Mouse (Mus musculus) midbrain, embryonic 13.5 days (tissue): ENCODE data around the gene Timp2. TPM values are rescaled to one million over a fixed set of nuclear protein-coding genes. Genes with fewer than 3 reads are reported as not detected.

Source experiments
- ATAC-seq: fragments of 200-750 bp; cut with Nextera tagmentation; 2 replicates; pipeline ENCODE4 v1.8.0; 2017; ENCODE audit warnings: mild to moderate bottlenecking, moderate TSS enrichment, moderate library complexity
- H3K27ac ChIP-seq: fragments of 300-500 bp; sonication (generic); 2 replicates; pipeline ENCODE4 v1.5.1; 2015; ENCODE audit warnings: inconsistent platforms, mild to moderate bottlenecking, moderate library complexity
- H3K27me3 ChIP-seq: fragments of 300-500 bp; sonication (generic); 2 replicates; pipeline ENCODE4 v1.6.1; 2015; ENCODE audit warnings: mild to moderate bottlenecking, inconsistent platforms
- H3K36me3 ChIP-seq: fragments of 300-500 bp; sonication (generic); 2 replicates; pipeline ENCODE4 v1.6.1; 2015; ENCODE audit warnings: mild to moderate bottlenecking, inconsistent platforms
- H3K4me1 ChIP-seq: fragments of 300-500 bp; sonication (generic); replicated peaks from 2 replicates; pipeline ENCODE4 v1.6.1; 2015; ENCODE audit warnings: inconsistent platforms
- H3K4me2 ChIP-seq: fragments of 300-500 bp; sonication (generic); replicated peaks from 2 replicates; pipeline ENCODE4 v1.6.1; 2015; ENCODE audit warnings: moderate library complexity, mild to moderate bottlenecking, inconsistent platforms
- H3K4me3 ChIP-seq: fragments of 300-500 bp; sonication (generic); replicated peaks from 2 replicates; pipeline ENCODE4 v1.5.1; 2015; ENCODE audit warnings: mild to moderate bottlenecking, inconsistent platforms
- H3K9ac ChIP-seq: fragments of 300-500 bp; sonication (generic); replicated peaks from 2 replicates; pipeline ENCODE4 v1.6.1; 2015; ENCODE audit warnings: mild to moderate bottlenecking, inconsistent platforms
- H3K9me3 ChIP-seq: fragments of 300-500 bp; sonication (generic); 2 replicates; pipeline ENCODE4 v1.6.1; 2016; ENCODE audit warnings: mild to moderate bottlenecking, inconsistent platforms
- WGBS: fragments of 180-500 bp; shearing (Covaris S2); methylation state at CpG from one replicate; pipeline ENCODE4 v1.1.7; 2015; 5-methylcytosine and 5-hydroxymethylcytosine counted together
- polyA plus RNA-seq: library from polyadenylated mRNA; unstranded; fragments of >200 nt; fragmentation: Nextera tagmentation; extraction: Ambion mirVana; gene quantifications from 2 replicates; pipeline ENCODE4 v1.2.1, GENCODE M21; 2015

The Timp2 gene
- polyA plus RNA-seq, 1 experiment from 2014 or later: 42.2 TPM

- no peak overlapping the region for H3K9ac ChIP-seq
- no peaks in the 10 kb centered on the region for H3K4me1 ChIP-seq
- no peak overlapping the region for H3K27ac ChIP-seq
- ATAC-seq: no peak
- H3K4me3 ChIP-seq: no peak overlapping the region
- no peaks in the 10 kb centered on the region for H3K9me3 ChIP-seq
- no peak overlapping the region for H3K4me2 ChIP-seq
- 90% methylated on average over 3 of the region's 3 CpGs for WGBS
- H3K27me3 ChIP-seq: no peaks in the 10 kb centered on the region
- peaks cover 99% of the 10 kb centered on the region for H3K36me3 ChIP-seq
Measured at GRCm38 (mm10) chr11:118280218-118280617, 75.3 kb downstream of the Timp2 start.

- WGBS: 93% methylated on average over 7 of the region's 7 CpGs
- no peak overlapping the region for H3K4me2 ChIP-seq
- H3K27ac ChIP-seq: no peak overlapping the region
- no peaks in the 10 kb centered on the region for H3K27me3 ChIP-seq
- no peak overlapping the region for H3K9ac ChIP-seq
- no peak overlapping the region for H3K4me3 ChIP-seq
- no peaks in the 10 kb centered on the region for H3K9me3 ChIP-seq
- no peaks in the 10 kb centered on the region for H3K4me1 ChIP-seq
- H3K36me3 ChIP-seq: peaks cover 100% of the 10 kb centered on the region
- ATAC-seq: no peak
Measured at GRCm38 (mm10) chr11:118276328-118276727, 79.2 kb downstream of the Timp2 start.

- H3K9ac ChIP-seq: no peak overlapping the region
- no peak overlapping the region for H3K27ac ChIP-seq
- no peak overlapping the region for H3K4me2 ChIP-seq
- peaks cover 98% of the 10 kb centered on the region for H3K36me3 ChIP-seq
- H3K9me3 ChIP-seq: no peaks in the 10 kb centered on the region
- H3K4me3 ChIP-seq: no peak overlapping the region
- ATAC-seq: no peak
- no peaks in the 10 kb centered on the region for H3K27me3 ChIP-seq
- WGBS: 97% methylated on average over 9 of the region's 9 CpGs
- H3K4me1 ChIP-seq: no peaks in the 10 kb centered on the region
Measured at GRCm38 (mm10) chr11:118275092-118275491, 80.4 kb downstream of the Timp2 start.

DNA sequence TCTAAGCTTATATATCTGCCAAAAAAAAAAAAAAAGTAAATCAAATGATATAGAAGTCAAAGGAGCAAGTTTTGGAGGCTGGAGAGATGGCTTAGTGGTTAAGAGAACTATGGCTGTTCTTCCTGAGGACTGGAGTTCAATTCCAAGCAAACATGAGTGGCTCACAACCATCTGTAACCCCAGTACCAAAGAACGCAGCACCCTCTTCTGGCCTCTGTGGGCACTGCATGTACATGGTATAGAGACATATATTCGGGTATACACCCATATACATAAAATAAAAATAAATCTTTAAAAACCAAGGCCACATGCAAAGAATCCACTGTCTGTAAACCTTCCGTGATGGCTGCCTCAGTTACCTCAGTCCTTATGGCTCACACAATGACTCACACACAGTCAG is 85.7 kb downstream of the Timp2 start:
- Histone ChIP-seq H3K9ac (no peak overlapping the region), H3K4me1 (no peaks in the 10 kb centered on the region), H3K36me3 (peaks cover 97% of the 10 kb centered on the region), H3K27me3 (no peaks in the 10 kb centered on the region), H3K4me3 (no peak overlapping the region), H3K4me2 (no peak overlapping the region), H3K9me3 (no peaks in the 10 kb centered on the region), H3K27ac (no peak overlapping the region)
- WGBS: 95% methylated on average over 3 of the region's 3 CpGs
- no peak for ATAC-seq

GRCm38 (mm10) chr11:118266666-118267046 is 88.9 kb downstream of the Timp2 start:
- H3K4me3 ChIP-seq: no peak overlapping the region
- H3K4me1 ChIP-seq: no peaks in the 10 kb centered on the region
- no peak for ATAC-seq
- 93% methylated on average over 7 of the region's 7 CpGs for WGBS
- H3K36me3 ChIP-seq: peaks cover 97% of the 10 kb centered on the region
- no peaks in the 10 kb centered on the region for H3K9me3 ChIP-seq
- no peak overlapping the region for H3K27ac ChIP-seq
- no peaks in the 10 kb centered on the region for H3K27me3 ChIP-seq
- H3K4me2 ChIP-seq: no peak overlapping the region
- no peak overlapping the region for H3K9ac ChIP-seq

DNA sequence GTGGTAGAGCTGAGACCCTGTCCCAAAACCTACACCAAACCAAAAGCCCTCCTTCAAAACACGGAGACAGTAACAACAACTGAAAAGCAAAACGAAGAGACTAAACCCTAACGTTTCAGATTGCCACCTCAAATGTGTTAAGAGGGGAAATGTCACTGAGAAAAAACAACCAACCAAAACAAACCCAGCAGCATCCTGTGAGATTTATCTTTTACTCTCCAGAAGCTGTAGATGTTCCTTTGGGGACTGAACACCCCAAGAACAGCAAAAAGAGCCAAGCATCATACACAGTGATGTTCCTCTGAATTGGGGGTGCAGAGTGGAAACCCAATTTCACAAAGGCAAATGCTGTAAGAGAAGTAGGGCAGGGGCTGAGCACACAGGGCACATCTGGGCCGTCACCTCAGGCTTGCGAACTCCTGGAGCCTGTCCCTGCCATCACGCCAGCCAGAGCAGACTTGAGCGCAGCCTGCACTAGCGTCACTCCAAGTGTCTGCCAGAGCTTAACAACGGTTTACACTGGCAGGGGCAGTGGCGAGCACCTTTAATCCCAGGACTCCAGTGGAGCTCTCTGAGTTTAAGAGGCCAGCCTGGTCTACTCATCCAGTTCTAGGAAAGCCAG is 89.4 kb downstream of the Timp2 start:
- 92% methylated on average over 10 of the region's 10 CpGs for WGBS

GRCm38 (mm10) chr11:118265621-118266020 is 89.9 kb downstream of the Timp2 start:
- ATAC-seq: no peak
- Histone ChIP-seq H3K36me3 (peaks cover 98% of the 10 kb centered on the region), H3K9me3 (no peaks in the 10 kb centered on the region), H3K4me1 (no peaks in the 10 kb centered on the region), H3K4me3 (no peak overlapping the region), H3K9ac (no peak overlapping the region), H3K27ac (no peak overlapping the region), H3K27me3 (no peaks in the 10 kb centered on the region), H3K4me2 (no peak overlapping the region)
- WGBS: 94% methylated on average over 11 of the region's 11 CpGs

More for the DNA sequence above, 89.4 kb downstream of the Timp2 start:
- Histone ChIP-seq H3K4me2 (no peak overlapping the region), H3K4me3 (no peak overlapping the region), H3K9ac (no peak overlapping the region), H3K4me1 (no peaks in the 10 kb centered on the region), H3K9me3 (no peaks in the 10 kb centered on the region), H3K27ac (no peak overlapping the region), H3K36me3 (peaks cover 97% of the 10 kb centered on the region), H3K27me3 (no peaks in the 10 kb centered on the region)
- ATAC-seq: no peak

GRCm38 (mm10) chr11:118263146-118263545 is 92.4 kb downstream of the Timp2 start:
- H3K36me3 ChIP-seq: peaks cover 99% of the 10 kb centered on the region
- H3K27ac ChIP-seq: peak overlapping the region; percentile 30
- 77% methylated on average over 5 of the region's 5 CpGs for WGBS
- H3K4me1 ChIP-seq: no peaks in the 10 kb centered on the region
- no peak overlapping the region for H3K4me3 ChIP-seq
- H3K4me2 ChIP-seq: no peak overlapping the region
- ATAC-seq: no peak
- H3K9me3 ChIP-seq: no peaks in the 10 kb centered on the region
- H3K9ac ChIP-seq: no peak overlapping the region
- H3K27me3 ChIP-seq: no peaks in the 10 kb centered on the region

- Histone ChIP-seq H3K9me3 (no peaks in the 10 kb centered on the region), H3K27me3 (no peaks in the 10 kb centered on the region), H3K36me3 (peaks cover 88% of the 10 kb centered on the region), H3K4me2 (no peak overlapping the region), H3K27ac (no peak overlapping the region), H3K4me1 (no peaks in the 10 kb centered on the region), H3K9ac (no peak overlapping the region), H3K4me3 (no peak overlapping the region)
- WGBS: 95% methylated on average over 8 of the region's 8 CpGs
- no peak for ATAC-seq
Measured at GRCm38 (mm10) chr11:118260081-118260480, 95.5 kb downstream of the Timp2 start.

GRCm38 (mm10) chr11:118259580-118259979 is 96.0 kb downstream of the Timp2 start:
- 97% methylated on average over 8 of the region's 8 CpGs for WGBS
- peaks cover 82% of the 10 kb centered on the region for H3K36me3 ChIP-seq

GRCm38 (mm10) chr11:118256371-118256770 is 99.2 kb downstream of the Timp2 start:
- WGBS: 89% methylated on average over 7 of the region's 7 CpGs
- H3K9ac ChIP-seq: no peak overlapping the region
- H3K27me3 ChIP-seq: no peaks in the 10 kb centered on the region
- H3K36me3 ChIP-seq: peaks cover 50% of the 10 kb centered on the region
- no peak for ATAC-seq
- no peak overlapping the region for H3K4me3 ChIP-seq
- peaks cover 17% of the 10 kb centered on the region; the same call in 1 of the 2 replicates for H3K4me1 ChIP-seq
- no peak overlapping the region for H3K27ac ChIP-seq
- H3K4me2 ChIP-seq: no peak overlapping the region
- no peaks in the 10 kb centered on the region for H3K9me3 ChIP-seq

More at GRCm38 (mm10) chr11:118259580-118259979, 96.0 kb downstream of the Timp2 start:
- no peaks in the 10 kb centered on the region for H3K27me3 ChIP-seq
- peaks cover 5% of the 10 kb centered on the region; the same call in 1 of the 2 replicates for H3K4me1 ChIP-seq
- no peaks in the 10 kb centered on the region for H3K9me3 ChIP-seq
- ATAC-seq: no peak
- no peak overlapping the region for H3K27ac ChIP-seq
- H3K4me2 ChIP-seq: no peak overlapping the region
- H3K9ac ChIP-seq: no peak overlapping the region
- H3K4me3 ChIP-seq: no peak overlapping the region

- Histone ChIP-seq H3K9me3 (no peaks in the 10 kb centered on the region), H3K36me3 (peaks cover 30% of the 10 kb centered on the region), H3K4me2 (no peak overlapping the region), H3K4me1 (peaks cover 17% of the 10 kb centered on the region; the same call in 1 of the 2 replicates), H3K27ac (peak overlapping the region; percentile 74), H3K27me3 (no peaks in the 10 kb centered on the region), H3K4me3 (no peak overlapping the region), H3K9ac (no peak overlapping the region)
- WGBS: 45% methylated on average over 15 of the region's 15 CpGs
- peak; percentile 57; the same call in 1 of the 2 replicates for ATAC-seq
Measured at GRCm38 (mm10) chr11:118254159-118254951, 101.2 kb downstream of the Timp2 start.
